Mouse (Mus musculus) lung, postnatal 0 days (tissue): ENCODE data around the gene Ranbp3. TPM values are rescaled to one million over a fixed set of nuclear protein-coding genes. Genes with fewer than 3 reads are reported as not detected.

ENCODE experiments used
- ATAC-seq: fragments of 200-750 bp; cut with Nextera tagmentation; 2 replicates; pipeline ENCODE4 v1.8.0; 2017; ENCODE audit warnings: moderate library complexity
- DNase-seq: peaks from one replicate; pipeline ENCODE4 v3.0.0-alpha.2; 2016; ENCODE audit warnings: low spot score
- H3K27ac ChIP-seq: fragments of 300-500 bp; sonication (generic); 2 replicates; pipeline ENCODE4 v1.5.1; 2014; ENCODE audit warnings: antibody characterized with exemption, mild to moderate bottlenecking, low read length, mixed read lengths
- H3K27me3 ChIP-seq: fragments of 300-500 bp; sonication (generic); replicated peaks from 2 replicates; pipeline ENCODE4 v1.6.1; 2014; ENCODE audit warnings: low read length, mixed read lengths; ENCODE audit not compliant: insufficient read depth
- H3K36me3 ChIP-seq: fragments of 300-500 bp; sonication (generic); 2 replicates; pipeline ENCODE4 v1.6.1; 2014; ENCODE audit warnings: low read length, mixed read lengths; ENCODE audit not compliant: insufficient read depth
- H3K4me1 ChIP-seq: fragments of 300-500 bp; sonication (generic); 2 replicates; pipeline ENCODE4 v1.6.1; 2014; ENCODE audit warnings: antibody characterized with exemption, low read depth, low read length, mixed read lengths; ENCODE audit not compliant: insufficient read depth
- H3K4me2 ChIP-seq: fragments of 300-500 bp; sonication (generic); replicated peaks from 2 replicates; pipeline ENCODE4 v1.6.1; 2014; ENCODE audit warnings: low read depth, mild to moderate bottlenecking, low read length, moderate library complexity, mixed read lengths
- H3K4me3 ChIP-seq: fragments of 300-500 bp; sonication (generic); 2 replicates; pipeline ENCODE4 v1.5.1; 2014; ENCODE audit warnings: low read depth, low read length
- H3K9ac ChIP-seq: fragments of 300-500 bp; sonication (generic); replicated peaks from 2 replicates; pipeline ENCODE4 v1.6.1; 2014; ENCODE audit warnings: low read depth, mild to moderate bottlenecking
- H3K9me3 ChIP-seq: fragments of 300-500 bp; sonication (generic); 2 replicates; pipeline ENCODE4 v1.6.1; 2016; ENCODE audit warnings: low read length, mixed read lengths
- CTCF ChIP-seq: IDR thresholded peaks from 2 replicates; pipeline ENCODE4 v1.5.1; 2016; ENCODE audit warnings: antibody characterized with exemption, mild to moderate bottlenecking
- EP300 ChIP-seq: IDR thresholded peaks from 2 replicates; pipeline ENCODE4 v1.6.1; 2016; ENCODE audit warnings: antibody characterized with exemption, mild to moderate bottlenecking, control low read depth
- WGBS: fragments of 180-500 bp; shearing (Covaris S2); extraction: QIAGEN DNeasy Blood & Tissue Kit; methylation state at CpG from one replicate; pipeline ENCODE4 v1.1.7; 2014; 5-methylcytosine and 5-hydroxymethylcytosine counted together
- polyA plus RNA-seq: library from polyadenylated mRNA; unstranded; fragments of >200 nt; fragmentation: Nextera tagmentation; extraction: Ambion mirVana; gene quantifications from 2 replicates; pipeline ENCODE4 v1.2.1, GENCODE M21; 2015

Ranbp3 gene
- polyA plus RNA-seq, 1 experiment from 2014 or later = 42.6 TPM

DNA sequence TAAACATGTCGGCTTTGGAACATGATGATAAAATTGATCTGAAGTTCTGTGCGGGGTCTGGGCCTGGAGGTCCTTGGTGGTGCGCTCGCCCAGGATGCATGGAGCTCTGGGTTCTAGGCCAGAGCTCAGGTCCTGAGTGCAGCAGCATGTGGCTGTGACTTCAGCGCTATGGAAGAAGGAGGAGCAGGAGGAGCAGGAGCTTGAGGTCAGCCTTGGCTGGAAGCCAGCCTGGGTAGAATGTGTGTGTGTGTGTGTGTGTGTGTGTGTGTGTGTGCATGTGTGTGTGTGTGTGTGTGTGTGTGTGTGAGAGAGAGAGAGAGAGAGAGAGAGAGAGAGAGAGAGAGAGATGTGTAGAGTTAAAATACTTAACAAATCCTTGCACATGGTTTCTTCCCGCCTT lies 16.9 kb upstream of the Ranbp3 start:
- Histone ChIP-seq H3K4me2 (no peak overlapping the region), H3K27me3 (no peaks in the 10 kb centered on the region)
- TF ChIP-seq EP300 = no peak
- TF ChIP-seq CTCF = no peak

GRCm38 (mm10) chr17:56663659-56664058 lies 9.4 kb upstream of the Ranbp3 start:
- H3K9ac ChIP-seq = no peak overlapping the region
- no peak overlapping the region for H3K4me3 ChIP-seq
- H3K9me3 ChIP-seq = no peaks in the 10 kb centered on the region
- TF ChIP-seq EP300 = no peak
- H3K4me1 ChIP-seq = peaks cover 3% of the 10 kb centered on the region
- DNase-seq (peak; percentile 35), ATAC-seq (no peak)
- no peak overlapping the region for H3K27ac ChIP-seq
- peak overlapping the region; percentile 25; the same call in 1 of the 2 replicates for H3K4me2 ChIP-seq
- 26% methylated on average over 3 of the region's 3 CpGs for WGBS
- no peaks in the 10 kb centered on the region for H3K36me3 ChIP-seq
- no peaks in the 10 kb centered on the region for H3K27me3 ChIP-seq

More for the DNA sequence above, 16.9 kb upstream of the Ranbp3 start:
- no peak for DNase-seq
- no peak for ATAC-seq
- Histone ChIP-seq H3K27ac (no peak overlapping the region), H3K4me1 (no peaks in the 10 kb centered on the region), H3K9me3 (no peaks in the 10 kb centered on the region), H3K4me3 (no peak overlapping the region), H3K9ac (no peak overlapping the region), H3K36me3 (no peaks in the 10 kb centered on the region)
- 74% methylated on average over 6 of the region's 6 CpGs for WGBS

- peak; percentile 60 for ATAC-seq
- no peak overlapping the region for H3K4me3 ChIP-seq
- peak; percentile 60 for DNase-seq
- TF ChIP-seq CTCF (no peak), EP300 (no peak)
- no peak overlapping the region for H3K9ac ChIP-seq
- H3K9me3 ChIP-seq = no peaks in the 10 kb centered on the region
- no peaks in the 10 kb centered on the region for H3K36me3 ChIP-seq
- H3K4me2 ChIP-seq = peak overlapping the region; percentile 25
- WGBS = 7% methylated on average over 10 of the region's 10 CpGs
- no peak overlapping the region for H3K27ac ChIP-seq
- peaks cover 3% of the 10 kb centered on the region for H3K4me1 ChIP-seq
- H3K27me3 ChIP-seq = no peaks in the 10 kb centered on the region
Observed at GRCm38 (mm10) chr17:56664333-56664732, 8.8 kb upstream of the Ranbp3 start.

- no peak for TF ChIP-seq CTCF
- TF ChIP-seq EP300 = no peak
- Histone ChIP-seq H3K27me3 (no peaks in the 10 kb centered on the region), H3K36me3 (no peaks in the 10 kb centered on the region), H3K9ac (no peak overlapping the region), H3K27ac (no peak overlapping the region), H3K9me3 (no peaks in the 10 kb centered on the region), H3K4me1 (peaks cover 3% of the 10 kb centered on the region), H3K4me3 (no peak overlapping the region), H3K4me2 (no peak overlapping the region)
- 93% methylated on average over 4 of the region's 4 CpGs for WGBS
- ATAC-seq (no peak), DNase-seq (no peak)
Observed at GRCm38 (mm10) chr17:56666384-56666783, 6.7 kb upstream of the Ranbp3 start.

DNA sequence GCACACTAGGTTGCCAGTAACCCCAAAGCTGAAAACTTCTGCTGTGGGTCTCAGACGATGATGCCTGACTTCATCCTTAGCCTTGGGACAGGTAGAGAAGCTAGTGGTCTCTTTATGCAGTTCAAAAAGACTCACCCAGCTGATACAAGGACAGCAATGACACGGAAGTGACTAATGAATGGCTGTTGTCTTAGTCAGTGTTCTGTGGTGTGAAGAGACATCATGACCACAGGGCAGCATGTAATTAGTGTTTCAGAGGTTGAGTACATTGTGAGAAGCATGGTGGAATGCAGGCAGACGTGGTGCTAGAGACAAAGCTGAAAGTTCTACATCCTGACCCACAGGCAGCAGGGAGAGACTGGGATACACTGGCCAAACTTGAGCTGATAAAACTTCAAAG lies 5.5 kb upstream of the Ranbp3 start:
- Histone ChIP-seq H3K9me3 (no peaks in the 10 kb centered on the region), H3K4me3 (no peak overlapping the region), H3K4me1 (peaks cover 5% of the 10 kb centered on the region), H3K9ac (no peak overlapping the region), H3K4me2 (no peak overlapping the region), H3K27me3 (no peaks in the 10 kb centered on the region), H3K36me3 (no peaks in the 10 kb centered on the region), H3K27ac (no peak overlapping the region)
- ATAC-seq (no peak), DNase-seq (no peak)
- 58% methylated on average over 3 of the region's 3 CpGs for WGBS
- TF ChIP-seq EP300 = no peak
- no peak for TF ChIP-seq CTCF

- Histone ChIP-seq H3K4me3 (peak overlapping the region; percentile 31), H3K27me3 (no peaks in the 10 kb centered on the region), H3K9ac (peak overlapping the region; percentile 35; the same call in 1 of the 2 replicates), H3K36me3 (no peaks in the 10 kb centered on the region), H3K9me3 (no peaks in the 10 kb centered on the region), H3K27ac (no peak overlapping the region), H3K4me2 (peak overlapping the region; percentile 70), H3K4me1 (peaks cover 6% of the 10 kb centered on the region)
- TF ChIP-seq EP300 (no peak), CTCF (peak; percentile 93)
- DNase-seq (peak; percentile 83), ATAC-seq (no peak)
- WGBS = 5% methylated on average over 31 of the region's 31 CpGs
Observed at GRCm38 (mm10) chr17:56668384-56669144, 4.5 kb upstream of the Ranbp3 start.
